Mouse (Mus musculus): ENCODE data around the gene Nox1.

Gene Nox1

GRCm38 (mm10) chrX:134128549-134128948 lies 93.2 kb downstream of the Nox1 start:
- DNase-seq (ENCODE audit: low read depth): no peak

- DNase-seq (ENCODE audit: low read depth): no peak
Measured at GRCm38 (mm10) chrX:134116417-134116816, 105.3 kb downstream of the Nox1 start.

DNA sequence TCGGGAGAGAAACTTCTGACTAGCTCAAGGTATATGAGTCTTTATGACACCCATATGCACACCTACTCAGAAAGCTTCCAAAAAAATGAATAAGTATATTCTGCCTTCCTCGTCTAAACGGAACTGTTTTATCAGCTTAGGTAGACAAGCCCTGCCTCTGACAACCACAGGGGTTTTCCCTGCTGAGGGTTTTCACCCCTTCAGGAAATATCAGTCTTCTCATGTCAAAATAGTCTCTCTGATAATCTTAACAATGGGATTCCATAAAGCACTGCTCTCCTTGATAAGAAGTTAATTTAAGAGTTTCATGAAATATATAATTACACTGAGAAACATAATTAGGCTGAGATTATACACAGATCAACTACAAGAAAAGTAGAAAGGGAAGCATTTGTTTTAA lies 110.0 kb downstream of the Nox1 start:
- peak; percentile 40 for DNase-seq (ENCODE audit: low read depth)

DNA sequence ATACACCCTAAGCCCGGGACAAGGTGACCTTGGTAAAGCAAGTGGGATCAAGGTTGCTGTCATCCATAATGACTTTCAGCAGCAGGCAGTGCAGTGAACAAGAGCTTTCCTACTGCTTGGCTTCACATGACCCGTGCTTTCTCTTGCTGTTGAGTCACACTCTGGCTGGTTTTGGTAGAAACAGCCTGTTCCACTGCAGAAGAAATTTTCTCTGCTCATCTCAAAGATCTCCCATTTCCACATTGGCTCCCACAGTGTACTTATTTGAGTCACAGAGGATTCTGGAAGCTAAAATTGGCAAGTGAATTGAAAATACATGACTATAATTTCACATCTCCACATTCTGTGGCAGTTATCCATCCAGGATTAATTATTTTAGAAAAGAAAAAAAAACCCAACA lies 119.1 kb downstream of the Nox1 start:
- no peak for DNase-seq (ENCODE audit: low read depth)

DNA sequence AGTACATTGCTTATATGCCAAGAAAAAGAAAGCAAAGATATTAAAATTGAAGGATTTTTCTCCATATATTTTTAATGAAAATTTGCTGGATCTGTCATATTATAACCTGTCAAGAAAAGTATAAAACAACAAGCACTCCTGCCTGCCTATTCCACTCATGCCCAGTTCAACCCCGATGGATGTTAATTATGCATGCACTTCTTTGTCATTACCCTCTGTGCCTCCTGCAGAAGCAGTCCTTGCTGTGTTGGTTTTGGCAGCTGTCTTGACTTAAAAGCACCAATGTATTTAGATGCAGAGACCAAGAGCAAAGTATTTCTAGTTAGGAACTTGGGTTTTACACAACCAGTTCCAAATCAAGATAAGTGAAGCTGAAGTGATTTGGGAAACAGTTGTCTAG lies 136.3 kb downstream of the Nox1 start:
- DNase-seq (ENCODE audit: low read depth): no peak

GRCm38 (mm10) chrX:134059764-134060163 lies 162.0 kb downstream of the Nox1 start:
- DNase-seq (ENCODE audit: low read depth): peak; percentile 51

GRCm38 (mm10) chrX:134058987-134059712 lies 162.6 kb downstream of the Nox1 start, which contains the start of gene Cstf2:
Gene Cstf2 (plus strand): TSS chrX:134059187.
- DNase-seq (ENCODE audit: low read depth): peak; percentile 91

- DNase-seq (ENCODE audit: low read depth): no peak
Measured at GRCm38 (mm10) chrX:134058040-134058875, 163.5 kb downstream of the Nox1 start.

DNA sequence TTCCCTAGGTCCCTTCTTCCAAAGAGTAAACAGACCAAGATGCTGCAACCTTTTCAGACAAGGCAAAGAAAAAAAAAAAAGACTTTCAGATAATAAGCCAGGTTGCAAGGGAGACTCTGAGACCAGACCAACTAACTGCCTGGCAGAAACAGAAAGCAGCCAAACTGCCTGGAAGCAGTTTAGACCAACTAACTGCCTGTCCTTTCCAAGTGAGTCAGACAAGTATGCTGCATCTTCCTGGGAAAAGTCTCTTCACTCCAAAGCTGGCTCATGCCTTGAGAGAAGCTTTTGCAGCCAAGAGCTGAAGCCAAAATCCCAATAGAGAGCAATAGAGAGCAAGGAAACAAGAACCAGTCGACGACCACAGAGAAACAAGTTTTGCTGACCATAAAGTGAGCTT lies 164.9 kb downstream of the Nox1 start:
- DNase-seq (ENCODE audit: low read depth): no peak

- no peak for DNase-seq (ENCODE audit: low read depth)
Measured at GRCm38 (mm10) chrX:134048994-134049393, 172.8 kb downstream of the Nox1 start.

Data from induced T-regulatory cell, adult 2 months (primary cell).